25 mouse cellular contexts compared by ENCODE assay signal in the genomic region with DNA sequence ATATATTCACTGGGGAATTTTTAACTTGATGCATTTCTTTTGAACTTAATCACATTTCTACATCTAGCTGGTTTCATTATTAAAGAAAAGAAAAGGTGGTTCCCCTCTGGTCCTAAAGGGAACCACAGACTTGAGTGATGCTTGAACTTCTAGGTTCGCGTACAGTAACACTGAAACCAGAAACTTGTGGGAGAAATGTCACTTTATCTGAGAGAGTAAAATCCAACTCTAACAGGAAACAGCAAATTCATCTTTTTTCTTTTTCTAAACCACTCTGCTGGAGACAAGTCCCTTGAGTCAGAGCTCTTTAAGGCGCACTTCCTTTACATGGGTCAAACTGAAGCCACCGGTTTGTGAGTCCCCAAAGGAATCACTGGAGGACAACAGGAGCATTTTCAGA. TPM values are rescaled to one million over a fixed set of nuclear protein-coding genes. Genes with fewer than 3 reads are reported as not detected.
A peak's percentile ranks its signal among the peaks of the same experiment; 100 is the strongest.
DNase-seq lines count a peak whose midpoint lies in the region; ATAC-seq lines count a peak whose summit lies in the region.
"Had no signal": no experiment of that assay in that cellular context is flagged by ENCODE, and none has a peak within 500 bp of the region (broad histone marks: within the 10 kb centered on the region; RNA-seq: fewer than 3 reads in every experiment).

No protein-coding gene starts in this region.

- no peaks in the 10 kb centered on the region for H3K4me1 ChIP-seq in midbrain, embryonic 11.5 days (ENCODE audit: control insufficient read depth, insufficient read depth, low read length)
- no peaks in the 10 kb centered on the region for H3K4me1 ChIP-seq in midbrain, embryonic 16.5 days (ENCODE audit: control insufficient read depth, insufficient read depth, low read length)
- H3K4me1 ChIP-seq: embryonic facial prominence, embryonic 10.5 days; forebrain, embryonic 13.5 days; heart, embryonic 15.5 days; hindbrain, embryonic 10.5 days; lung, embryonic 15.5 days; midbrain, embryonic 13.5 days; neural tube, embryonic 15.5 days had no signal

- H3K4me3 ChIP-seq in midbrain, embryonic 11.5 days (ENCODE audit: low read depth, low read length), result no peak overlapping the region
- no peak overlapping the region for H3K4me3 ChIP-seq in midbrain, embryonic 16.5 days (ENCODE audit: low read depth, low read length)
- H3K4me3 ChIP-seq: embryonic facial prominence, embryonic 10.5 days; forebrain, embryonic 13.5 days; heart, adult 2 months; heart, embryonic 15.5 days; hindbrain, embryonic 10.5 days; layer of hippocampus, adult 2 months; lung, embryonic 15.5 days; midbrain, embryonic 13.5 days; myocyte; neural tube, embryonic 15.5 days had no signal

- H3K27me3 ChIP-seq in midbrain, embryonic 11.5 days (ENCODE audit: control insufficient read depth, insufficient read depth, low read length), result no peaks in the 10 kb centered on the region
- H3K27me3 ChIP-seq in midbrain, embryonic 16.5 days (ENCODE audit: control insufficient read depth, insufficient read depth, low read depth, low read length), result no peaks in the 10 kb centered on the region
- H3K27me3 ChIP-seq: forebrain, embryonic 13.5 days; heart, embryonic 15.5 days; lung, embryonic 15.5 days; midbrain, embryonic 13.5 days; neural tube, embryonic 15.5 days had no signal

- H3K9ac ChIP-seq in midbrain, embryonic 11.5 days (ENCODE audit: low read length), result no peak overlapping the region
- no peak overlapping the region for H3K9ac ChIP-seq in midbrain, embryonic 16.5 days (ENCODE audit: low read depth, low read length)
- H3K9ac ChIP-seq: forebrain, embryonic 13.5 days; heart, embryonic 15.5 days; liver, embryonic 14.5 days; lung, embryonic 15.5 days; midbrain, embryonic 13.5 days; neural tube, embryonic 15.5 days had no signal

- peak; percentile 72 for ATAC-seq in common myeloid progenitor, adult 5-6 weeks (replicated peaks; ENCODE audit: low read depth, poor library complexity, severe bottlenecking)
- peak; percentile 60 for ATAC-seq in megakaryocyte progenitor cell, adult 5-6 weeks (replicated peaks; ENCODE audit: poor library complexity)
- ATAC-seq in midbrain, embryonic 11.5 days (ENCODE audit: low FRiP score), result no peak
- no peak for ATAC-seq in midbrain, embryonic 16.5 days
- ATAC-seq: forebrain, embryonic 13.5 days; midbrain, embryonic 13.5 days had no signal

- H3K27ac ChIP-seq in midbrain, embryonic 11.5 days (ENCODE audit: low read depth, low read length), result no peak overlapping the region
- H3K27ac ChIP-seq in midbrain, embryonic 16.5 days (ENCODE audit: low read length), result no peak overlapping the region
- H3K27ac ChIP-seq: embryonic facial prominence, embryonic 10.5 days; forebrain, embryonic 13.5 days; heart, adult 2 months; heart, embryonic 15.5 days; hindbrain, embryonic 10.5 days; layer of hippocampus, adult 2 months; liver, embryonic 14.5 days; lung, embryonic 15.5 days; midbrain, embryonic 13.5 days; neural tube, embryonic 15.5 days had no signal

- no peaks in the 10 kb centered on the region for H3K9me3 ChIP-seq in midbrain, embryonic 11.5 days (ENCODE audit: control insufficient read depth, low read length)
- no peaks in the 10 kb centered on the region for H3K9me3 ChIP-seq in midbrain, embryonic 16.5 days (replicated peaks; ENCODE audit: control insufficient read depth, low read length, poor library complexity, severe bottlenecking)
- H3K9me3 ChIP-seq: embryonic facial prominence, embryonic 10.5 days; forebrain, embryonic 13.5 days; heart, embryonic 15.5 days; hindbrain, embryonic 10.5 days; lung, embryonic 15.5 days; midbrain, embryonic 13.5 days; neural tube, embryonic 15.5 days had no signal

- peak; percentile 46 for DNase-seq in 416B (ENCODE audit: low read depth)
- peak; percentile 81 for DNase-seq in CD4-positive helper T cell, adult 2 months (ENCODE audit: low read depth, low spot score)
- DNase-seq in midbrain, embryonic 11.5 days (ENCODE audit: low spot score, missing footprints), result no peak
- no peak for DNase-seq in frontal cortex, postnatal 36 days (ENCODE audit: low spot score in 2 of 2)
- DNase-seq: adrenal gland, adult 8-10 months; cerebellum, postnatal 14 days; gastrocnemius, postnatal 14 days; heart, adult 2 months; kidney, adult 2 months; kidney, postnatal 14 days; layer of hippocampus, postnatal 36 days; lung, postnatal 4 days had no signal

- 89% methylated on average over 4 of the region's 4 CpGs for WGBS in midbrain, embryonic 11.5 days
- WGBS in midbrain, embryonic 16.5 days, result 88% methylated on average over 4 of the region's 4 CpGs

- no peak overlapping the region for H3K4me2 ChIP-seq in midbrain, embryonic 11.5 days
- no peak overlapping the region for H3K4me2 ChIP-seq in midbrain, embryonic 16.5 days (ENCODE audit: low read length)
- H3K4me2 ChIP-seq: forebrain, embryonic 13.5 days; heart, embryonic 15.5 days; lung, embryonic 15.5 days; midbrain, embryonic 13.5 days; neural tube, embryonic 15.5 days had no signal

- H3K36me3 ChIP-seq in midbrain, embryonic 11.5 days (ENCODE audit: control insufficient read depth, insufficient read depth, low read length), result no peaks in the 10 kb centered on the region
- H3K36me3 ChIP-seq in midbrain, embryonic 16.5 days (ENCODE audit: control insufficient read depth, insufficient read depth, low read length), result no peaks in the 10 kb centered on the region; the same call in 1 of the 2 replicates
- H3K36me3 ChIP-seq: lung, embryonic 15.5 days had no signal

RNA-seq across cellular contexts. Expression of gene Mrpl39, which starts 22.4 kb away (rescaled TPM):
- 54.5 and 56.5 TPM in 2 replicates for total RNA-seq in common myeloid progenitor, adult 5-6 weeks (2017)
- total RNA-seq in megakaryocyte progenitor cell, adult 5-6 weeks (2015), result 44.2 and 44.9 TPM in 2 replicates
- total RNA-seq in megakaryocyte progenitor cell, adult 5-6 weeks (2017), result 59.1 and 64.1 TPM in 2 replicates
- polyA plus RNA-seq in midbrain, embryonic 11.5 days (2014; fragmentation: Nextera tagmentation; extraction: Ambion mirVana), result 60.2 and 60.4 TPM in 2 replicates
- 37.3 and 37.4 TPM in 2 replicates for polyA plus RNA-seq in midbrain, embryonic 16.5 days (2015; fragmentation: Nextera tagmentation; extraction: Ambion mirVana)

Comparison
In these comparisons a context has a peak if more than half of its experiments do, and no peak if none do; other contexts are left out.
1. DNase-seq: peak in 416B (single experiment) and CD4-positive helper T cell, adult 2 months (single experiment); none in midbrain, embryonic 11.5 days (single experiment) and frontal cortex, postnatal 36 days (0 of 2).
2. ATAC-seq: peak in common myeloid progenitor, adult 5-6 weeks (single experiment) and megakaryocyte progenitor cell, adult 5-6 weeks (single experiment); none in midbrain, embryonic 11.5 days (single experiment) and midbrain, embryonic 16.5 days (single experiment).